Mouse (Mus musculus): Measurements from ENCODE around the gene Smndc1.

Smndc1 gene

GRCm38 (mm10) chr19:53340423-53340822 is 50.0 kb downstream of the Smndc1 start:
- DNase-seq (ENCODE audit: low spot score), result no peak

- DNase-seq (ENCODE audit: low spot score), result no peak
These were observed 55.1 kb downstream of the Smndc1 start for GRCm38 (mm10) chr19:53335241-53335640.

GRCm38 (mm10) chr19:53333730-53334129 is 56.6 kb downstream of the Smndc1 start:
- no peak for DNase-seq (ENCODE audit: low spot score)

GRCm38 (mm10) chr19:53331882-53332500 is 58.4 kb downstream of the Smndc1 start:
- no peak for DNase-seq (ENCODE audit: low spot score)

GRCm38 (mm10) chr19:53329992-53330381 is 60.4 kb downstream of the Smndc1 start:
- DNase-seq (ENCODE audit: low spot score), result no peak

Data from layer of hippocampus, adult 9-10 months (tissue).